Mouse (Mus musculus) spleen, postnatal 14 days (tissue): ENCODE measurements around the gene Txn1.

Experiments
- DNase-seq, 2 experiments: peaks; one replicate each; pipeline ENCODE4 v3.0.0; 2021 to 2022; ENCODE audit warnings: low spot score in 2 of 2

The Txn1 gene

DNA sequence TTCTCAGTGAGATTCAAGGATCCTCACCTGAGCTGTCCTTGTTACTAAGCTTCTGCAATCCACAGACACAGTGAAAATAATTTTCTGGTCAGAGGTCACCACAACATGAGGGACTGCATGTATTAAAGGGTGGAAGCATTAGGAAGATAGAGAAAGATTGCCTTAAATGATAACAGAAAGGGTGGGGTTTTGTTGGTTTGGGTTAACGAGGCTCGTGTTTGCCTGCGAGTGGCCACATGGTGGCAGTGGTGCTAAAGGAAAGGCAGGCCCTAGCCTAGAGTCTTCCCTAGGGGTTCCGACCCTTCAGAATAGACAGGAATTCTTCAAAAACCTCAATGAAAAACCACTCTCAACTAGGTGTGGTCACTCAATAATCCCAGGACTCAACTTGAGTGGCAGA is 55.0 kb downstream of the Txn1 start:
- DNase-seq, result peak in 1 of 2 experiments; percentile 22

DNA sequence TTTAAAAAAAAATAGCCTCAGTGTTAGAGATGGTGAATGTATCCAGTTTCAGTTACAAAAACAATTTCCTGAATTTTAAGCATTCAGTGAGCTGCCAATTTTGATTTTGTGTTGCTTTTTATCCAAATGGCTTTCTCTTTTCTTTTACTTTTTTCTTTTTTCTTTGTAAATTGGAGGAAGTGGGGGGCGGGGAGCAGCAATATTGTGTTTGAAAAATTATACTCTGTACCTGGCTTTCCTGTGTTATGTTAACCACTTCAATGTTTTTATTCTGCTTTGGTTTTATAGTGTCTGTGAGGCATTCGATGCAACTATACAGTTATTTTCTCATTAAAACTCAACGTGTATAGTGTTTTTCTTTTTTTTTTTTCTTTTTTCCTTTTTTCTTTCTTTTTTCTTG is 59.6 kb downstream of the Txn1 start:
- no peak for DNase-seq

DNA sequence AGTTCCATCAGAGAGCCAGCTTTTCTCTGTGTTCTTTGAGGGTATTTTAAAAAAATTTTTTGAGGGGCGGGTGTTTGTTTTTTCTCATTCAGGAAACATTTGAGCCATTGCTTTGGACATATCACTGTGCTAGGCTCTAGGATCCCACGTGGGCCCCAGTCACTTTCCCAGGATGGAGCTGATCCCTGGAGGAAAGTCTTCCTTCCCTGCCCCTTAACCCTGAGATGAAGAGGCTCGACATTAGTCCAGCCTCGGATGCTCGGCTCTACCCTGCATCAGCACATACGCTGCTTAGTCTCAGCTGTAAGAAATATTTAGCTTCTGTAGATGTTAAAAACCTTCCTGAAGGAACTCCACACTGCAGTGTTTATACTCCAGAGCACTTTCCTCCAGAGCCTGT is 60.3 kb downstream of the Txn1 start:
- no peak for DNase-seq

DNA sequence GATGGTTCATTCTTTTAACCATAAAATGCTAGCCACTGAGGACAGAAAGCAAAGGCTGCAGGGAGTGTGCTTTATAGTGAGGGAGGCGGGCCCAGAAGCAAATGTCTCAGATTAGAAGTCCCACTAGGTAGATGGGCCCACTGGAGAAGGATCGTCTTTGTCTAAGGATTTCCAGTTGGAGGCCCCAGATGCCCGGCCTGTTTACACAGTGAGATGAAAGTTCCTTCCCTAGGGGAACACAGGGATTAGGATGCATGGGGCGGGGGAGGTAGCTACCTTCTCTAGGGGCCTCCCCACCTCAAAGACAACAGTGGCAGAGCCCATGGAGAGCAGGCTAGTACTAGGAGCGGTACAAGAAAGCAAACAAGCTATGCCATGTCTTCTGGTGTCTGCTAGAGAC is 61.1 kb downstream of the Txn1 start:
- DNase-seq, result no peak
